In the genomic region with DNA sequence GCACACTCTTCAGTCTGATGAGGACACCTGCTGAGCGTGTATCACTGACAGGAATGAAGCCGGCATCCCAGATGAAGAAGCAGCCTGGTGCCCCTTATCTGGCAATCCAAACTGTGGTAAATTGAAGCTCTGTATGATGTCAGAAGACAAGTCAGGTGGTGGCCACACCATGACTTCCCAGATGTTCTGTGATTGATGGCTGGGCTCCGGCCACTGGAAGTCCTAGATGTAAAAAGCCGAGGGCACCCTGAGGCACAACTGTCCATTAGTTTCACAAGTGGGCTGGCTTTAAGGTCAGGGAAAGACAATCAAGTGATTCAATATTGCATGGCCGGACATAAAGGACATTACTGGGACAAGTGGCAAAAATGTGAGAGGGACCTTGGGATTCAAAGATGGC, we compare ENCODE assay signal across 27 mouse cellular contexts.
DNase-seq lines count a peak whose midpoint lies in the region; TF ChIP-seq lines count a peak whose summit lies in the region.
"Had no signal": no experiment of that assay in that cellular context is flagged by ENCODE, and none has a peak within 500 bp of the region (broad histone marks: within the 10 kb centered on the region; RNA-seq: fewer than 3 reads in every experiment).

No protein-coding gene starts in this region.

- H3K27me3 ChIP-seq in liver, adult 2 months (ENCODE audit: control insufficient read depth, insufficient read depth, low read length): no peaks in the 10 kb centered on the region
- H3K27me3 ChIP-seq: embryonic facial prominence, embryonic 15.5 days; forebrain, embryonic 13.5 days; heart, embryonic 13.5 days; hindbrain, embryonic 12.5 days; intestine, embryonic 15.5 days; limb, embryonic 15.5 days; neural tube, embryonic 12.5 days; Patski; stomach, embryonic 15.5 days had no signal

- intact Hi-C loops in gastrocnemius, adult 2 months (cut with DNase I): no loop called here
- intact Hi-C loops in left cerebral cortex, adult 2 months (cut with DNase I): no loop called here

- no peak overlapping the region for H3K9ac ChIP-seq in liver, adult 2 months (ENCODE audit: low read depth, low read length)
- H3K9ac ChIP-seq: embryonic facial prominence, embryonic 15.5 days; forebrain, embryonic 13.5 days; hindbrain, embryonic 12.5 days; intestine, embryonic 15.5 days; limb, embryonic 15.5 days; neural tube, embryonic 12.5 days; stomach, embryonic 15.5 days had no signal

- DNase-seq in gastrocnemius, adult 2 months: no peak
- DNase-seq in gastrocnemius, postnatal 4 days (ENCODE audit: low spot score in 2 of 2): no peak
- DNase-seq in liver, adult 2 months (ENCODE audit: extremely low read depth, low read depth, low spot score): no peak
- no peak for DNase-seq in liver
- DNase-seq in retina, postnatal 1 day: peak; percentile 39
- DNase-seq in retina, embryonic 14.5 days (ENCODE audit: low spot score): no peak
- no peak for DNase-seq in left cerebral cortex, adult 2 months (ENCODE audit: extremely low spot score in 1 of 2, low spot score in 2 of 2)
- DNase-seq: adrenal gland, postnatal 10 days; cerebellum, adult 8-10 months; cerebellum, postnatal 36 days; gastrocnemius, postnatal 14 days; layer of hippocampus, postnatal 36 days; right cerebral cortex, postnatal 25 days; thymus, adult 18-20 months; thymus, postnatal 25 days had no signal

- TF ChIP-seq CTCF in gastrocnemius, adult 2 months (IDR thresholded peaks at IDR 0.05): no peak
- TF ChIP-seq CTCF in liver, adult 2 months (IDR thresholded peaks at IDR 0.05; ENCODE audit: low read depth, low read length): no peak
- no peak for TF ChIP-seq CTCF in left cerebral cortex, adult 2 months (IDR thresholded peaks at IDR 0.05)

- H3K36me3 ChIP-seq in liver, adult 2 months (ENCODE audit: control insufficient read depth, insufficient read depth, low read length): no peaks in the 10 kb centered on the region
- H3K36me3 ChIP-seq: embryonic facial prominence, embryonic 10.5 days; embryonic facial prominence, embryonic 15.5 days; G1E; heart, embryonic 13.5 days; hindbrain, embryonic 12.5 days; intestine, embryonic 15.5 days; limb, embryonic 10.5 days; limb, embryonic 15.5 days; neural tube, embryonic 12.5 days; stomach, embryonic 15.5 days had no signal

- over 99% methylated on average over 5 of the region's 5 CpGs for WGBS in liver, adult 2 months

- no peak overlapping the region for H3K4me3 ChIP-seq in gastrocnemius, adult 2 months
- H3K4me3 ChIP-seq in liver, adult 2 months (ENCODE audit: insufficient read depth, low read depth, low read length): no peak overlapping the region
- H3K4me3 ChIP-seq in left cerebral cortex, adult 2 months: no peak overlapping the region
- H3K4me3 ChIP-seq: embryonic facial prominence, embryonic 10.5 days; embryonic facial prominence, embryonic 15.5 days; forebrain, embryonic 13.5 days; heart, embryonic 13.5 days; hindbrain, embryonic 12.5 days; intestine, embryonic 15.5 days; limb, embryonic 10.5 days; limb, embryonic 15.5 days; neural tube, embryonic 12.5 days; stomach, embryonic 15.5 days had no signal

- peaks cover 27% of the 10 kb centered on the region for H3K4me1 ChIP-seq in liver, adult 2 months (ENCODE audit: control insufficient read depth, insufficient read depth, low read length)
- H3K4me1 ChIP-seq: forebrain, embryonic 13.5 days had no signal

- no peak for TF ChIP-seq POLR2A in liver, adult 2 months (IDR thresholded peaks at IDR 0.05; ENCODE audit: extremely low read depth, insufficient read depth, low read length)

- H3K79me2 ChIP-seq in liver, adult 2 months (ENCODE audit: control insufficient read depth, insufficient read depth, low read length): no peaks in the 10 kb centered on the region

- H3K27ac ChIP-seq in gastrocnemius, adult 2 months: peak overlapping the region; percentile 76
- 0 out of 2 replicates have a peak overlapping the region, but pooled peaks have one; percentile 17 for H3K27ac ChIP-seq in liver, adult 2 months (replicated peaks; ENCODE audit: insufficient read depth, low read depth, low read length)
- no peak overlapping the region for H3K27ac ChIP-seq in left cerebral cortex, adult 2 months
- H3K27ac ChIP-seq: forebrain, embryonic 13.5 days; heart, embryonic 13.5 days; hindbrain, embryonic 12.5 days; intestine, embryonic 15.5 days; limb, embryonic 15.5 days; neural tube, embryonic 12.5 days; stomach, embryonic 15.5 days had no signal
